Mouse (Mus musculus) mouse embryonic stem cell (cell line): Measurements from ENCODE around the gene Ube2c.

Experiments used
- in situ Hi-C, 2 experiments: fragments of 300-500 bp; cut with MboI; formaldehyde crosslinking; loops; 1 replicate in 1 of 2; 3 replicates in 1 of 2; pipeline ENCODE4 v1.14.3; 2019 to 2020; ENCODE audit warnings: low sequenced_read_pairs in 2 of 2, low pct_unique_long_range_greater_than_20kb in 1 of 2, mixed read lengths in 1 of 2; ENCODE audit not compliant: unreplicated experiment in 1 of 2

The Ube2c gene

GRCm38 (mm10) chr2:164758692-164759091 is 11.0 kb upstream of the Ube2c start:
- in situ Hi-C loops = no loop called here

GRCm38 (mm10) chr2:164760059-164760833 is 9.5 kb upstream of the Ube2c start:
- in situ Hi-C loops = no loop called here

- in situ Hi-C loops = no loop called here
These were observed 8.2 kb upstream of the Ube2c start for GRCm38 (mm10) chr2:164761502-164761901.

DNA sequence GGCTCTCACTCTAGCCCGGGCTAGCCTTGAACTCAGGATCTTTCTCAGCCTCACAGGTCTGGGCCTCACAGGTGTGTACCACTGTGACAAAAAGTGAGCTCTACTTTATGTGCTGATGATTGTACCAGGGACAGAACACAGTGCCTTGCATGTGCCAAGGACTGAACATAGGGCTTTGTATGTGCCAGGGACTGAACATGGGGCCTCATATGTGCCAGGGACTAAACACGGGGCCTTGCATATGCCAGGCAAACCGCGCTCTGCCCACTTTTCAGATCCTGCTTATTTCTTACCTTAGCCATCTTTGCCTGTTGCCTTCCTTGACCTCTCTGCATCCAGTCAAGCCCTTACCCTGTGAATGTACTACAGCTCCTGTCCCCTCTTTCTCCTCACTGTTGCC is 7.7 kb upstream of the Ube2c start:
- in situ Hi-C loops = no loop called here

DNA sequence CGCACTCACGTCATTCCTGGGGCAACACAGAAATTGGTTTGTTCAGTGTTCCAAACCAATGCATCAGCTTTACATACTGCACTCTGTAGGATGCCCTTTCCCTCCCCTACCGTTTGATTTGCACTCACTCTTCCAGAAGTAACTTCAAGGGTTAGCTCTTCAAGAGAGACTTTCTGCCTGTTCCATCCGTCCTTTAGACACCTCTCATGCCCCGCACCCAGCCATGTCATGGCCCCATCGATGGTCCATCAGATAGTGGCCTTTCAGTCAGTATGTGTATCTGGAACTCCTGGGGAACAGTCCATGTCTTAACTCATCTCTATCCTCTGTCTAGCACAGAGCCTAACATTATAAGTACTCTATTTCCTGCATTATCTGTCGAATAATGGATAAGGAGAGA is 7.1 kb upstream of the Ube2c start:
- in situ Hi-C loops = no loop called here

DNA sequence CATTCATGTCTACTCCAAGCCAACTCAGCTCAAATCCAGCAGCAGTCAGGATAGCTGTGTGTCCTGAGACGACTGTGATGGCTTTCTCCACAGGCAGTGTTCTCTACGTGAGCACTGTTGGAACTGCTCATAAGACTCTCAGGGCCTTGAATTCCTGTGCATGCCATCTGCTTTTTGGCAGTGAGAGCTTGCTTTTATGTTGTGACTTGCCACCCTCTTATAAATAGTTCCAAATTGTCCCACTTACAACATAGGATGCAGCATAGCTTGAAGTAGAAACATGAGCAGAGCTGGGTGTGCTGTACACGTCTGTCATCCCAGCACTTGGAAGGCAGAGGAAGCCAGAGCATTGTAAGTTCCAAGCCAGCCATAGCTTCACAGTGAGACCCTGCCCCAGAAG is 3.9 kb upstream of the Ube2c start:
- in situ Hi-C loops = no loop called here

DNA sequence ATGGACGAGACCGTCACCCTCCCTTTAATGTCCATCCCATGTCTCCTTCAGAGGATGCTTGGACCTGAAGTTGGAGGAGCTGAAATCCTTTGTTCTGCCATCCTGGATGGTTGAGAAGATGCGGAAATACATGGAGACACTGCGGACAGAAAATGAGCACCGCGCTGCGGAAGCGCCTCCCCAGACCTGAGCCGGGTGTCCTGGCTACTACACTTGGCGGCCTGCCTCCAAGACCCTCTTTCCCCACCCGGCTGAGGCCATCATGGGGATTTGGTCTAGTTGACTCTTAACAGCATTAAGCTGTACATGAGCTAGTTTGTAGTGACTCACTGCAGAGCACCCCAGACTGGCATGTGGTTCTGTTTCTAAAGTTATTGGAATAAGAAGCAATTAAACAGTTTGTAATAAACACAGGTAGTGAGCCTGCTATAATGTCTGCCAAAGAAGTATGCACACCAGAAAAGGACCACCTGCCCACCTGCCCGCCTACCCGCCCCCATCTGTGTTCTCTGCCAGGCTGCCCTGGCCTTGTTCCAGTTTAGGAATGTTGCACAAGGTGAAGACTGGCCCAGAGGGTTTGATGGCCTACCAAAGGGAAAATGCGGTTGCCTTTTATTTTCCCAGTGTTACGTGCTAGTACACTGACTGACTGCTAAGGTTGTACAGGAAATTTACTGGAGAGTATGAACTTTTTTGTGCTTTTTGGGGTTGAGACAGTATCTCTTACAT is 1.7 kb upstream of the Ube2c start:
- in situ Hi-C loops = no loop called here

GRCm38 (mm10) chr2:164770279-164770678 is 581 bp downstream of the Ube2c start:
- in situ Hi-C loops = no loop called here

GRCm38 (mm10) chr2:164771123-164771522 is 1.4 kb downstream of the Ube2c start:
- in situ Hi-C loops = no loop called here

- in situ Hi-C loops = no loop called here
These were observed 3.7 kb downstream of the Ube2c start for GRCm38 (mm10) chr2:164773229-164773988.

GRCm38 (mm10) chr2:164773989-164774364 is 4.3 kb downstream of the Ube2c start:
- in situ Hi-C loops = no loop called here

- in situ Hi-C loops = no loop called here
These were observed 6.4 kb downstream of the Ube2c start for GRCm38 (mm10) chr2:164776130-164776529.

GRCm38 (mm10) chr2:164776801-164777200 is 7.1 kb downstream of the Ube2c start:
- in situ Hi-C loops = no loop called here

DNA sequence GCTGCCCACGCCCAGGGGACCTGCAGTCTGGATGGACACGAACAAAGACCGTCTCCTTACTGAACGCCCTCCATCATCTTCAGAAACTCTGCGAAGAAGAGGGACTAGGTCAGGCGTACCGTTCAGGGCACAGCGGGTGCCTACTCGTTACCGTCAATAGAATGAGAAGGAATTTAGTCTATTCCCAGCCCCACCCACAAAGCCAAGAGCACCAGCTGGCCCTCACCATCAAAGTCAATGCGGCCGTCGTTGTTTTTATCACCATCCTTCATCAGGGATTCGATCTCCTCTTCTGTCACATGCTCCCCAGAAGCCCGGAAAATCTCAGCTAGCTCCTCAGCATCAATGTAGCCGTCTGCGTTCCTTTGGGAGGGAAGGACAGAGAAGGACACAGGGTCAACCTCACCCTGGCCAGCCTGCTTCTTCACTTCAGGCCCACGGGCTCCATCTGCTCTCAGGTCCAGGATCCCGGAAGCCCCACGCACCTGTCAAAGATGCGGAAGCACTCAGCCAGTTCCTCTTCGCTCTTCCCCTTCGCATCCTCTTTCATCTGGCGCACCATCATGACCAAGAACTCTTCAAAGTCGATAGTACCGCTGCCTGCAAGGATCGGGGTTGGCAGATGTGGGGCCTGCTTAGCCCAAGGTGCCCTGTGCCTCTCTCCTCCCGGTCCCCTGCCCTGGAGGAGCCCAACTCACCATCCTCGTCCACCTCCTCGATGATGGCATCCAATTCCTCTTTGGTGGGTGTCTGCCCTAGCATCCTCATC is 7.7 kb downstream of the Ube2c start:
- in situ Hi-C loops = no loop called here

DNA sequence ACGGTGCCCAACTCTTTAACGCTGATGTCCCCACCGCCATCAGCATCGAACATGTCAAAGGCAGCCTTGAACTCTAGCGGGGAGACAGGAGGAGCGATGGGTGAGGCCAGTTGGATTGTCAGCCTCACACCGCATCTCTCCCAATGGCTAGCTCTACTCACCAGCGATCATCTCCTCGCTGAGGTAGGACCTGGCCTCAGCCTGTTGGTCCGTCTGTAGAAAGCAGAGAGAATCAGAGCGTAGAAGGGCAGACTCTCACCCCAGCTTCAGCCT is 8.3 kb downstream of the Ube2c start:
- in situ Hi-C loops = no loop called here

- in situ Hi-C loops = no loop called here
These were observed 9.1 kb downstream of the Ube2c start for GRCm38 (mm10) chr2:164778809-164779208.

GRCm38 (mm10) chr2:164779481-164780086 is 9.9 kb downstream of the Ube2c start, which contains the start of gene Tnnc2:
TSS of gene Tnnc2 (minus strand) at chr2:164779967.
- in situ Hi-C loops = no loop called here

DNA sequence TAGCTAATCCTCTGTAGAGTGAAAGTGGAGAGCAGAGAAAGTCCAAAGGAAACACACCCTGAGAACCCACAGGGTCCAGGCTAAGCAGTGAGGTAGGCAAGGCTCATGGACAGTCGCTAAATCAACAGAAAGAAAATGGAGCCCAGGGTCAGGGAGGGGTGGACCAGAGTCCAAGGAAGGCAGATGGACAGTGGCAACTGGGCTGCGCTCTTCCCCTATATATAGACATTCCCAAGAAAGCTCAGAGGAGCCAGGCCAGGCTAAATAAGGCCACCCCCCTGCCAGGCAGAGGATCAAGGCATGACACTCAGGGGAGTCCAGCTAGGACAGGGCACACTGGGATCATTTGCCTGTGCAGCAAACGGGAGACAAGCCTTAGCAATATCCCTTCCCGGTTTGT is 12.2 kb downstream of the Ube2c start:
- in situ Hi-C loops = no loop called here
